Mouse (Mus musculus) liver, embryonic 16.5 days (tissue): Measurements from ENCODE around the gene Cacna1a. TPM values are rescaled to one million over a fixed set of nuclear protein-coding genes. Genes with fewer than 3 reads are reported as not detected.

Experiments
- ATAC-seq: fragments of 200-750 bp; cut with Nextera tagmentation; 2 replicates; pipeline ENCODE4 v1.8.0; 2017; ENCODE audit warnings: low read depth, mild to moderate bottlenecking, moderate number of reproducible peaks, moderate library complexity
- H3K27ac ChIP-seq: fragments of 300-500 bp; sonication (generic); 2 replicates; pipeline ENCODE4 v1.5.1; 2014; ENCODE audit warnings: mild to moderate bottlenecking, low read length
- H3K27me3 ChIP-seq: fragments of 300-500 bp; sonication (generic); 2 replicates; pipeline ENCODE4 v1.6.1; 2014; ENCODE audit warnings: low read depth, low read length, mixed read lengths; ENCODE audit not compliant: control insufficient read depth, insufficient read depth
- H3K36me3 ChIP-seq: fragments of 300-500 bp; sonication (generic); 2 replicates; pipeline ENCODE4 v1.6.1; 2014; ENCODE audit warnings: mild to moderate bottlenecking; ENCODE audit not compliant: control insufficient read depth, insufficient read depth
- H3K4me1 ChIP-seq: fragments of 300-500 bp; sonication (generic); 2 replicates; pipeline ENCODE4 v1.6.1; 2014; ENCODE audit warnings: low read depth, low read length, mixed read lengths; ENCODE audit not compliant: control insufficient read depth
- H3K4me2 ChIP-seq: fragments of 300-500 bp; sonication (generic); 2 replicates; pipeline ENCODE4 v1.6.1; 2014; ENCODE audit warnings: low read depth, low read length, mixed read lengths
- H3K4me3 ChIP-seq: fragments of 300-500 bp; sonication (generic); 2 replicates; pipeline ENCODE4 v1.5.1; 2014; ENCODE audit warnings: low read depth, mild to moderate bottlenecking, low read length
- H3K9ac ChIP-seq: fragments of 300-500 bp; sonication (generic); 2 replicates; pipeline ENCODE4 v1.6.1; 2014; ENCODE audit warnings: low read depth, low read length
- H3K9me3 ChIP-seq: fragments of 300-500 bp; sonication (generic); replicated peaks from 2 replicates; pipeline ENCODE4 v1.6.1; 2016; ENCODE audit warnings: low read length; ENCODE audit not compliant: control insufficient read depth
- WGBS: fragments of 180-500 bp; shearing (Covaris S2); extraction: QIAGEN DNeasy Blood & Tissue Kit; methylation state at CpG from one replicate; pipeline ENCODE4 v1.1.7; 2014; ENCODE audit not compliant: insufficient replicate concordance; 5-methylcytosine and 5-hydroxymethylcytosine counted together
- polyA plus RNA-seq: library from polyadenylated mRNA; unstranded; fragments of >200 nt; fragmentation: Nextera tagmentation; extraction: Ambion mirVana; gene quantifications from 2 replicates; pipeline ENCODE4 v1.2.1, GENCODE M21; 2015

The Cacna1a gene
- polyA plus RNA-seq, 1 experiment from 2014 or later, result 0.32 TPM

DNA sequence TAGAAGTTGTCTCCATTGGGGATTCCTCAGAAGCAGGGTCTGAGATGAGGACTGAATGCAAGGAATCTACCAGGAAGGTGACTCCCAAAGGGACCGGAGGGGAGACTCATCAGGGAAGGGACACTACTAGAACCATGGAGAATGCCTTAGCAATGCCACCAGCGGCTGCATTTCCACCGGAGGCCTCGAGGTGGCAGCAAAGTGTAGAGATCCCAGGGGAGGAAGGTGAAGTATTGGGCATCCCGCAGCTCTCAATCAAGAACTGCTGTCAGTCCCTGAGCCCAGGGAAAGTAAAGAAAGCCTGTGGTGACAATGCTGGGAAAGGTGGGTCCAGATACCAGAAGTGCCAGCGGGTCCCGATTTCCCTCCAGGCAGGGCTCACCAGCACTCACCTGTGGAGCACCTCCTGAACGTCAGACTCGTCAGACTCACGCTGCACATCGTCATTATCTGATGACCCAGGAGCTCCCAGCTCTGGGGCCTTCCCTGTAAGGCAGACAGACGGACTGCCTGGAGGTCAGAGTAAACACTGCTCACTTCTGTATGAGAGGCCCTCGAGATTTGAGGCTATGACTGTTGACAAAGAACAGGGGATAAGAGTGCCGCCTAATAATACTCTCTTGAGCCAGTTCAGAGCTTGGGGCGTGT is 203.9 kb downstream of the Cacna1a start:
- H3K36me3 ChIP-seq, result no peaks in the 10 kb centered on the region
- peak overlapping the region; percentile 52 for H3K9ac ChIP-seq
- peak overlapping the region; percentile 69 for H3K4me2 ChIP-seq
- 15% methylated on average over 15 of the region's 15 CpGs for WGBS
- peak overlapping the region; percentile 48 for H3K4me3 ChIP-seq
- peak overlapping the region; percentile 83 for H3K27ac ChIP-seq
- no peaks in the 10 kb centered on the region for H3K9me3 ChIP-seq
- H3K27me3 ChIP-seq, result no peaks in the 10 kb centered on the region; the same call in 1 of the 2 replicates
- peak; percentile 53 for ATAC-seq
- peaks cover 57% of the 10 kb centered on the region for H3K4me1 ChIP-seq

DNA sequence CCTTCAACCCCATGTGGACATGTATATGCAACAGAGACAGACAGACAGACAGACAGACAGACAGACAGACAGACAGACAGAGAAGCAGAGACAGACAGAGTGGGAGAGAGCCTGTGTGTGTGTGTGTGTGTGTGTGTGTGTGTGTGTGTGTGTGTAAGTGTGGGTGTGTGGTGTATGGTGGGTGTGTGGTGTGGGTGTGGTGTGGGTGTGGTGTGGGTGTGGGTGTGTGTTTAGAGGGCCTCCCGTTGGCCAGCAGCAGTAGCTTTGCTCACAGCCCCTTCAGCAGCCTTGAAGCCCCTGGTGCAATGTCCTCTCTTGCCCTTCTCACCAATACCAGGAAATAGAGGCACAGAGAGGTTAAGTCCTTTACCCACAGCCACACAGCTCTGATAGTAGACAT is 204.9 kb downstream of the Cacna1a start:
- peak overlapping the region; percentile 83 for H3K27ac ChIP-seq
- H3K4me1 ChIP-seq, result peaks cover 47% of the 10 kb centered on the region
- H3K36me3 ChIP-seq, result no peaks in the 10 kb centered on the region
- H3K27me3 ChIP-seq, result no peaks in the 10 kb centered on the region; the same call in 1 of the 2 replicates
- no peaks in the 10 kb centered on the region for H3K9me3 ChIP-seq
- H3K4me2 ChIP-seq, result peak overlapping the region; percentile 69
- WGBS, result 40% methylated on average over 1 of the region's 1 CpGs
- no peak overlapping the region for H3K9ac ChIP-seq
- ATAC-seq, result peak; percentile 54
- no peak overlapping the region for H3K4me3 ChIP-seq

DNA sequence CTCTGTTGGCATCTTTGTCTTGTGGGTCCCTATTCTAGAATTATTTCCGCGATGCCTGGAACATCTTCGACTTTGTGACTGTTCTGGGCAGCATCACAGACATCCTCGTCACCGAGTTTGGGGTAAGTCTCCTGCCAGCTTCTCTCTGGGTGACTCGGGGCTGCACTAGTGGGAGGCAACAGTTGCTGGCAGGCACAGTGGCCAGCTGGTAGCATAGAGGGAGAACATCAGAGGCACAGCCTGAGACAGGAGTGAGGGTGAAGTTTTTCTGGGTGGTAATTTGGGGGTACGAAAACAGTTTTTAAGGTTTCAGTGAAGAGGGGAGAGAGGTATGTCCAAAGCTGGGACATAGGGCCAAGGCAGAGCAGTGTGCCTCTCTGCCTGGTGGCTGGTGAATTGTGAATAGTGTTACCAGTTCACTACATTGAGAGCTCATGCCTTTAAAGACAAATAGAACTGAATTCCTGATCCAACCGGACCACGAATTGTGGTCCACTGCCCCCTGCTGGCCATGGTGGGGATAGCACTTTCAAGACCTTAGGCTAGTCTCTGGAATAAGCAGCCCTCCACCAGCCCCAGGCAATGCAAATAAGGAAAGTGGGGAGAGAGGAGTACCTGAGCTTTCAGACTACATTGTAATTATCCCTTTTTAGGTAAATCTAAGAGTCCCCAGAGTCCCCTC is 206.0 kb downstream of the Cacna1a start:
- Histone ChIP-seq H3K4me3 (no peak overlapping the region), H3K4me2 (no peak overlapping the region), H3K9me3 (no peaks in the 10 kb centered on the region), H3K27me3 (peaks cover 4% of the 10 kb centered on the region), H3K9ac (no peak overlapping the region), H3K36me3 (no peaks in the 10 kb centered on the region), H3K4me1 (peaks cover 36% of the 10 kb centered on the region), H3K27ac (peak overlapping the region; percentile 55)
- 64% methylated on average over 9 of the region's 9 CpGs for WGBS
- ATAC-seq, result no peak

GRCm38 (mm10) chr8:84595648-84596047 is 207.4 kb downstream of the Cacna1a start:
- H3K4me2 ChIP-seq, result no peak overlapping the region
- H3K27ac ChIP-seq, result no peak overlapping the region
- H3K9me3 ChIP-seq, result no peaks in the 10 kb centered on the region
- peaks cover 25% of the 10 kb centered on the region for H3K4me1 ChIP-seq
- WGBS, result 8% methylated on average over 9 of the region's 9 CpGs
- peaks cover 17% of the 10 kb centered on the region for H3K27me3 ChIP-seq
- ATAC-seq, result no peak
- no peak overlapping the region for H3K9ac ChIP-seq
- no peaks in the 10 kb centered on the region for H3K36me3 ChIP-seq
- H3K4me3 ChIP-seq, result no peak overlapping the region

DNA sequence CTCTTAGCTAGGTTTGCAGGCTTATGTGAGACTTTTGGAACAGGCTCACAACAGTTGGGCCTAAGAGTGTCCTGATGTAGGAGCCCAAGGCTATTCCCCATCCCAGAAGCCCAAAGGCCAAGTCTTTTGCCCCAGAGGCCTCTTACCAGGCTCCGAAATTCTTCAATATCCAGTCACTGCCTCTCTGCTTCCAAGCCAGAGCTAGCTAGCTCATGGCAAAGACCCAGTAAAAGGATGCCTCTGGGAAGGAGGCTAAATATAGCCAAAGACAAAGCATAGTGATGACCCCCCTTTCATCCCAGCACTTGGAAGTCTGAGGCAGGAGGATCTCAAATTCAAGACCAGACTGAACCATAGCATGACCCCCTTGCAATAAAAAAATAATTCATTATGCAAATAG is 211.2 kb downstream of the Cacna1a start:
- H3K27me3 ChIP-seq, result peaks cover 42% of the 10 kb centered on the region
- no peak overlapping the region for H3K9ac ChIP-seq
- H3K4me1 ChIP-seq, result no peaks in the 10 kb centered on the region; the same call in 1 of the 2 replicates
- no peaks in the 10 kb centered on the region for H3K36me3 ChIP-seq
- no peak overlapping the region for H3K4me2 ChIP-seq
- no peak overlapping the region for H3K4me3 ChIP-seq
- 63% methylated on average over 1 of the region's 1 CpGs for WGBS
- no peaks in the 10 kb centered on the region for H3K9me3 ChIP-seq
- H3K27ac ChIP-seq, result no peak overlapping the region
- no peak for ATAC-seq

GRCm38 (mm10) chr8:84600311-84600907 is 212.2 kb downstream of the Cacna1a start:
- no peak overlapping the region for H3K9ac ChIP-seq
- H3K27me3 ChIP-seq, result peaks cover 42% of the 10 kb centered on the region
- no peaks in the 10 kb centered on the region for H3K9me3 ChIP-seq
- no peak overlapping the region for H3K4me2 ChIP-seq
- no peak overlapping the region for H3K4me3 ChIP-seq
- no peaks in the 10 kb centered on the region for H3K36me3 ChIP-seq
- no peak for ATAC-seq
- no peak overlapping the region for H3K27ac ChIP-seq
- H3K4me1 ChIP-seq, result no peaks in the 10 kb centered on the region; the same call in 1 of the 2 replicates
- WGBS, result 19% methylated on average over 26 of the region's 26 CpGs

GRCm38 (mm10) chr8:84601221-84601751 is 213.0 kb downstream of the Cacna1a start:
- H3K4me1 ChIP-seq, result no peaks in the 10 kb centered on the region; the same call in 1 of the 2 replicates
- WGBS, result 2% methylated on average over 19 of the region's 19 CpGs
- H3K27me3 ChIP-seq, result peaks cover 42% of the 10 kb centered on the region
- H3K27ac ChIP-seq, result no peak overlapping the region
- H3K9ac ChIP-seq, result no peak overlapping the region
- H3K4me3 ChIP-seq, result peak overlapping the region; percentile 10; the same call in 1 of the 2 replicates
- H3K36me3 ChIP-seq, result no peaks in the 10 kb centered on the region
- ATAC-seq, result no peak
- H3K4me2 ChIP-seq, result peak overlapping the region; percentile 36; the same call in 1 of the 2 replicates
- no peaks in the 10 kb centered on the region for H3K9me3 ChIP-seq

- Histone ChIP-seq H3K4me1 (no peaks in the 10 kb centered on the region), H3K27me3 (peaks cover 24% of the 10 kb centered on the region)
These were observed 226.4 kb downstream of the Cacna1a start for GRCm38 (mm10) chr8:84614512-84615223.

More at GRCm38 (mm10) chr8:84614512-84615223, 226.4 kb downstream of the Cacna1a start:
- H3K4me2 ChIP-seq, result no peak overlapping the region
- WGBS, result 24% methylated on average over 16 of the region's 16 CpGs
- H3K4me3 ChIP-seq, result no peak overlapping the region
- no peaks in the 10 kb centered on the region for H3K9me3 ChIP-seq
- no peak overlapping the region for H3K27ac ChIP-seq
- no peak for ATAC-seq
- H3K9ac ChIP-seq, result no peak overlapping the region
- H3K36me3 ChIP-seq, result no peaks in the 10 kb centered on the region
